Mouse (Mus musculus) thymus, adult 2 months (tissue): ENCODE measurements around the gene Ddx39.
A peak's percentile ranks its signal among the peaks of the same experiment; 100 is the strongest.

Experiments
- CTCF ChIP-seq: fragments of 200-500 bp; IDR thresholded peaks from 2 replicates; pipeline ENCODE4 v1.5.1; 2012; ENCODE audit warnings: mild to moderate bottlenecking, control low read depth, low read length, moderate library complexity, borderline replicate concordance; ENCODE audit not compliant: control insufficient read depth, poor library complexity, insufficient read depth; ENCODE audit errors: extremely low read depth
- POLR2A ChIP-seq: fragments of 200-500 bp; IDR thresholded peaks from 2 replicates; pipeline ENCODE4 v1.6.1; 2012; ENCODE audit warnings: mild to moderate bottlenecking, low read length, control low read depth, moderate library complexity; ENCODE audit not compliant: control insufficient read depth, poor library complexity, insufficient read depth; ENCODE audit errors: extremely low read depth

DNA sequence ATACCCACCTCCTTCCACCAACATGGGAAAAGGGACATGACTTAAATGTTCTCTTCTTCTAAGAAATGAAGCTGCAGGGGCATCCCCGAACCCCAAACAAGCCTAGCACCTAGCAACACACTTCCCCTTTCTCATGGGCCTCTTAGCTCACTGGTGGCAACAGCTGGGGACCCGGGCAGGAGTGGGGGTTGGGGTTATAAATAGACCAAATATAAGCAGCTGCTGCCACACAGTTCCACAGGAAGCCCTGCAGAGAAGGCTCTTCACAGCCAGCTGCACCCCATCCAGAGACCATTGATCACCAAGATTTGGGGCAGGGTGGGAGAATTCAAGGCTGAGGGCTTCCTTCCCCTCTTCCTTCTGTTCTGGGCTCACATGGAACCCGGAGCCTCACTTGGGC is 33.7 kb downstream of the Ddx39 start:
- TF ChIP-seq CTCF (no peak), POLR2A (peak; percentile 62; the same call in 1 of the 2 replicates)
